Mouse (Mus musculus): ENCODE data around the gene Polr1d.
A peak's percentile ranks its signal among the peaks of the same experiment; 100 is the strongest.

Gene Polr1d

GRCm38 (mm10) chr5:147078110-147078900, 1.5 kb downstream of the Polr1d start:
- DNase-seq (ENCODE audit: extremely low read depth, insufficient read length, low spot score), result no peak

DNA sequence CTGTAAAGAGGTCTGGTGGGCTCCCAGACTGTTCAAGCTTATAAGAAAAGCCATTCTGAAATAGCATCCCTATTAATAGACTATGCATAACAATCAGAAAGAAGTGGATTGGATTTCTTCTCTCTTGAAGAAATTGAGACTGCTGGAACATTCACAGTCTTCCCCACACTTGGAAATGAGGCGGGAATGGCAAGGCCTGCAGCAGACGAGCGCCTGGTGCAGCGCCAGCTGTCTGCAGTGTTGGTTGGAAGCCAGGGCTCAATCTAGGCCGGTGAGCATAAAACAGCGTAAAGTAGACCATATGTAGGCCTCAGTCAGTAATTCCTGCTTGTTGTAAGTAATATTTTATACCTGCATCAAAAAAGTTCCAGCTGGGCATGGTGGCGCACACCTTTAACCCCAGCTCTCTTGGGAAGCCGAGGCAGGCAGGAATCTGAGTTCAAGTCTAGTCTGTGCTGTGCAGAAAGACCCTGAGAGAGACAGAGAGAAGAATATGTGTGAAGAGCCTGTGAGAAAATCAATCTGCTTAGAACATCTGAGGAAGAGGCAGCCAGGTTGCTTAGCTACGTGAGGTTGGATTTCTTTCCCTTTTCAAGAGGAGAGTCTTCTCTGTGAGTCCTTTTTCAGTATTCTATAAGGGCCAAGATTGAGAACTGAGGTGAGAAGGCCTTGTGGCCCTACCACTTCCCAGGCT, 8.5 kb downstream of the Polr1d start:
- no peak for DNase-seq (ENCODE audit: extremely low read depth, insufficient read length, low spot score)

- DNase-seq (ENCODE audit: extremely low read depth, insufficient read length, low spot score), result no peak
Measured at GRCm38 (mm10) chr5:147086816-147087215, 10.0 kb downstream of the Polr1d start.

GRCm38 (mm10) chr5:147089836-147090235, 13.0 kb downstream of the Polr1d start:
- DNase-seq (ENCODE audit: extremely low read depth, insufficient read length, low spot score), result no peak

GRCm38 (mm10) chr5:147090256-147090963, 13.6 kb downstream of the Polr1d start:
- DNase-seq (ENCODE audit: extremely low read depth, insufficient read length, low spot score), result no peak

DNA sequence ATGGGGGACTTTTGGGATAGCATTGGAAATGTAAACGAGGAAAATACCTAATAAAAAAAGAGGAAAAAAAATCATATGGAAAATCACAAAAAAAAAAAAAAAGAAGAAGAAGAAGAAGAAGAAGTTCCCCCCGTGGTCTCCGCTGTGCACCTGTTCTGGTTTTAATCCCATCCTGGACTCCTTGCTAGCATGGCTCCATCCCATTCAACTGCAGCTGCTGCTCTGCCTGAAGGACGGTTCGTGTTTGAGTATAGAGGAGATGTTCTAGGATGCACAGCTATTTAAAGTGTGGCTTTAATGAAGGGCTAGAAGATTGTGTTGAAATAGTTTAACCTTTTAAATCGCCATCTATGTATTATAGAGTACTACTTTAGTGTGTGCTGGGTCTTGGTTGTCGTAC, 15.6 kb downstream of the Polr1d start:
- no peak for DNase-seq (ENCODE audit: extremely low read depth, insufficient read length, low spot score)

DNA sequence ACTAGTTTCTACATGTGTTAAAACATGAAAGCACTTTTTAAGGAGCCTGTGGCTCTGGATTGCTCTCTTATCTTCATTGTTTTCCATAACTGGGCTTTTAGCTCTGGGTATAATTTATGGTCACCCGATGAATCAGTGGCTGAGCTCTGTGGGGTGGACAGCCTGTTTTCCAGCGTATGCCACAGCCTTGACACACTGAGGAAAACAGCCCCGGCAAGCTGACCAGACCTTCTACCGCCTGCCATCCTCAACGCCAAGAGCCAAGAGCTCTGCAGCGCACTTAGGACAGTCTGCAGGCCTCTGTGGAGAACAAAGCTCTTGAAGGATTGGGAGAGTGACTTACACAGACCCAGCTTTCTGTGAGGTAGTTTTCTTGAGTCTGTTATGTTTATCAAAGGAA, 17.4 kb downstream of the Polr1d start:
- no peak for DNase-seq (ENCODE audit: extremely low read depth, insufficient read length, low spot score)

DNA sequence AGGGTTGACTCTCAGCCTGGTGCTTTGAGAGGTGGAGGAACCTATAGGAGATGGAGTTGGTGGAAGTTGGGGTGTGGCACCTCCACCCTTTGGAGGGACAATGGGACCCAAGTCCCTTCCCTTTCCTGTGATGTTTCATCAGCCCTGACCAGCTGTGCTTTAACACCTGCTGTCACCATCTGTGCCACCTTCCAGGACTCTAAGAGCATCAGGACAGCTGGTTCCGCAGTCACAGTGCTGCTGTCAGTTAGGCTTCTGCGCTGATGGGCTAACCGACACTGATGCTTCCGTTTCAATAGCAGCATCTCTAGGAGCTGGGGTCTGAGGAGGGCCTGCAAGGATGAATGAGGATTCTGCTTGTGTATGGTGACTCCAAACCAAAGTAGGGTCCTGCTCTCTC, 19.7 kb downstream of the Polr1d start:
- no peak for DNase-seq (ENCODE audit: extremely low read depth, insufficient read length, low spot score)

DNA sequence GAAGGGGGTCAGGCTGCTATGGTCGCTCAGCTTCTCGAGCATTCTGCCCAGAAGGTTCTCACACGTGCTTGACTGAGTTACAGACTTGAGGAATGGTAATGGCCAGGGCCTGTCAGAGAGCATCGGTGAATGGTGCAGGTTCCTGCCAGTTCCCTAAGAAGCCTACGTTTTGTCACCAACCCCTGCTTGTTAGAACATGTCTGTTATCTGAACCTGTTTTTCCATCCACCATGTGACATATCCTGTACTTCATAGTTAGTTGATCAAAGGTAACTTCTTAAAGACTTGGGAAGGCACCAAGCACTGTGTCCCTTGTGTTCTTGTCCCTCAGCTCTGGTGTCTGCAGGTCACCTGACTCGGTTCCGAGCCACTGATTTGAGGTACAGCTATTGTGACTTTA, 21.8 kb downstream of the Polr1d start:
- DNase-seq (ENCODE audit: extremely low read depth, insufficient read length, low spot score), result no peak

DNA sequence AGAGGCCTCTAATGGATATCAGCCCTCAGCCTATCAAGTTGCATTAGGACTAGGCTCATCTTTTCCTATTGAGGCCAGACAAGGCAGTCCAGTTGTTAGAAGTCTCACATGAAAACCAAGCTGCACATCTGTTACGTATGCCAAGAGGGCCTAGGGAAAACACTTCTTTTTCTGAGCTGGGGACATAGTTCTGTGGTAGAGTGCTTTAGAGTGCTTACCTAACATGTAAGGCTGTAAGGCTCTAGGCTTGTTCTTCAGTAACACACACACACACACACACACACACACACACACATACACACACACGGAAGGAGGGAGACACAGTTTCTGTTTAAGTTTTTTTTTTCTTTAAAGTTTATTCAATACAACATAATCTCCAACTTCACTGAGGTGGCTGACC, 23.3 kb downstream of the Polr1d start:
- no peak for DNase-seq (ENCODE audit: extremely low read depth, insufficient read length, low spot score)

- DNase-seq (ENCODE audit: extremely low read depth, insufficient read length, low spot score), result no peak
Measured at GRCm38 (mm10) chr5:147102295-147102694, 25.4 kb downstream of the Polr1d start.

GRCm38 (mm10) chr5:147107276-147107675, 30.4 kb downstream of the Polr1d start:
- DNase-seq (ENCODE audit: extremely low read depth, insufficient read length, low spot score), result no peak

- DNase-seq (ENCODE audit: extremely low read depth, insufficient read length, low spot score), result no peak
Measured at GRCm38 (mm10) chr5:147108861-147109591, 32.2 kb downstream of the Polr1d start.

GRCm38 (mm10) chr5:147114738-147115137, 37.9 kb downstream of the Polr1d start:
- no peak for DNase-seq (ENCODE audit: extremely low read depth, insufficient read length, low spot score)

DNA sequence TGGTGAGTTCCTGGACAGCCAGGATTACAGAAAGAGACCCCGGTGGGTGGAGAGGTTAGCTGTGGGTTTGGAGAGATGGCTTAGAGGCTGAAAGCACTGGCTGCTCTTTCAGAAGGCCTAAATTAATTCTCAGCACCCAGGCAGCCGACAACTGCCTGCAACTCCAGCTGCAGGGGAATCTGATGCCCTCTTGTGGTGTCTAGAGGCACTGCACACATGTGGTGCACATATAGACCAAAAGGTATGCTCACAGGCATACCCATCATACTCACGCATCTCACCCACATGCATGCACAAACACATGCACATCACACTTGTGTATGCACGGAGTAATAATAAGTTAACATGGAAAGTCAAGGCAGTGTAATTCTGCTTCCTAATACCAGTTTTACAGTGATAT, 38.8 kb downstream of the Polr1d start:
- DNase-seq (ENCODE audit: extremely low read depth, insufficient read length, low spot score), result no peak

DNA sequence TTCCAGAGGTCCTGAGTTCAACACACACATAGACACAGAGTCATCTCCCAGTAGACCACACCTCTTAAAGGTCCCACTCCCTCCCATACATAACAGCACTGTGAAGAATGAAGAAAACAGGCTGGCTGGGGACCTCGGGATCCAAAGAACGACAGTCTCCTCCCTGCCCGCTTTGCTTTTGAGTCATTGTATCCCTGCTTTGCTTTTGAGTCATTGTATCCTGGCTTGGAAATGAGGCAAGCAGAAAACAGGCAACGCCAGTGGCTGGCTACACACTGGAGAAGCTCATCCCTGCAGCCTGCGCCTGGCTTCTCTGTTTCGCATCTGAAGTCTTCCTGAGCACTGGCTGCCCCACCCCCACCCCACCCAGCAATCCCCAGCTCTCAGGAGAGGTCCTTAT, 40.2 kb downstream of the Polr1d start:
- DNase-seq (ENCODE audit: extremely low read depth, insufficient read length, low spot score), result peak; percentile 67

- no peak for DNase-seq (ENCODE audit: extremely low read depth, insufficient read length, low spot score)
Measured at GRCm38 (mm10) chr5:147121146-147121545, 44.3 kb downstream of the Polr1d start.

DNA sequence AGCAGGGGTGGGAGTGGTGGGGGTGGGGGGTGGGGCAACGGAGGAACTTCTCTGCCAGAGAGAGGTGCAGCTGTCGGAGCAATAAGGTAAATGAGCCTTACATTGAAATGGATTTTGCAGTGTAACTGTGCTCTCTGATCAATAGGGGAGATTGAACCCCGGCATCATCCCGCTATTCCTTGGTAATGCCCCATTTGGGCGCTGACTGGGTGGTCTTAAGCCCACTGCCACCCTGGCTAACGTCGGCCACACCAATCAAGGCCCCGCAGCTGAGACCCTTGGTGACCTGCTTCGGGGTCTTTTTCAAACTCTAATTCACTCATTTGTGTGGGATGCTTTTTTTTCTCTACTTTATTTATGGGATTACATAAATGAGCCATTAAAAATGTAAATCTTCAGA, 47.9 kb downstream of the Polr1d start:
- no peak for DNase-seq (ENCODE audit: extremely low read depth, insufficient read length, low spot score)

DNA sequence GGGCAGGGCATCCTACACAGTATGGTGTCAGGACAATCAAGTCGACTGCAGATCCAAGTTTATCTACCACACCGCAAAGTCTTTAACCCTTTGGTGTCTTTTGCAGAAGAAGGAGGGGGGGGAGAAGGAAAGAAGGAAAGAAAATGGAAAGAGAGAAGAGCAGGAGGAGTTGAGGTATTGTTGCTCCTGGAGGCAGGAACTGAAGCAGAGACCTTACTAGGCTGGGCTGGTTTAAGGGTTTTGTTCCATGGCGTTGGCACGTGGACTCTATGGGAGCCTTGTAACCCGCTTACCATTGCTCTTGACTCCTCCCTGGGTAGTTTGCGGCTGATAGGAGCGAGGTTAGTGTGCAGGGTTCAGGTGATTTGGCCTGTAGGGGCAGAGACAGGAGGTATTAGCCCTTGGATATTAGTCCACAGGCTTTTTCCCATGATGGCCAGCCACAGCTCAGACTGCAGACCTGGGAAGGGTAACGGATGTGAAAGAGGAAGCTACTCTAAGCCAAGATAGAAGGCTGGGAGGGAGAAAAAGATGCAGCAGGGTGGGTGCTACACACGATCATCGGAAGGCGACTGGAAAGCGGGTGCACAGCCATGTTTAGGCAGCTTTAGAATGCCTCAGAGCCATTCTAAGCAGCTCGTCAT, 48.8 kb downstream of the Polr1d start:
- DNase-seq (ENCODE audit: extremely low read depth, insufficient read length, low spot score), result no peak

- no peak for DNase-seq (ENCODE audit: extremely low read depth, insufficient read length, low spot score)
Measured at GRCm38 (mm10) chr5:147127860-147128259, 51.0 kb downstream of the Polr1d start.

Measured in 3134 (cell line).